Mouse (Mus musculus) urinary bladder, postnatal 14 days (tissue): Measurements from ENCODE around the gene Gfra1.

Experiments used
- DNase-seq: peaks from one replicate; pipeline ENCODE4 v3.0.0; 2021; ENCODE audit warnings: low spot score

Gfra1 gene

GRCm38 (mm10) chr19:58391796-58392195, 63.9 kb downstream of the Gfra1 start:
- no peak for DNase-seq

- no peak for DNase-seq
Observed at GRCm38 (mm10) chr19:58389466-58389865, 66.2 kb downstream of the Gfra1 start.

GRCm38 (mm10) chr19:58388851-58389447, 66.8 kb downstream of the Gfra1 start:
- no peak for DNase-seq

GRCm38 (mm10) chr19:58383273-58383672, 72.4 kb downstream of the Gfra1 start:
- no peak for DNase-seq

GRCm38 (mm10) chr19:58382535-58382934, 73.2 kb downstream of the Gfra1 start:
- DNase-seq: no peak

GRCm38 (mm10) chr19:58377969-58378368, 77.7 kb downstream of the Gfra1 start:
- DNase-seq: no peak

GRCm38 (mm10) chr19:58376675-58377102, 79.0 kb downstream of the Gfra1 start:
- DNase-seq: no peak

- DNase-seq: no peak
Observed at GRCm38 (mm10) chr19:58374648-58375047, 81.1 kb downstream of the Gfra1 start.

- DNase-seq: no peak
Observed at GRCm38 (mm10) chr19:58374155-58374554, 81.6 kb downstream of the Gfra1 start.

- DNase-seq: no peak
Observed at GRCm38 (mm10) chr19:58368513-58368912, 87.2 kb downstream of the Gfra1 start.

GRCm38 (mm10) chr19:58364688-58365087, 91.0 kb downstream of the Gfra1 start:
- DNase-seq: no peak

GRCm38 (mm10) chr19:58360982-58361381, 94.7 kb downstream of the Gfra1 start:
- DNase-seq: no peak

- no peak for DNase-seq
Observed at GRCm38 (mm10) chr19:58358063-58358462, 97.6 kb downstream of the Gfra1 start.

- no peak for DNase-seq
Observed at GRCm38 (mm10) chr19:58353953-58354352, 101.8 kb downstream of the Gfra1 start.

- DNase-seq: no peak
Observed at GRCm38 (mm10) chr19:58353260-58353870, 102.3 kb downstream of the Gfra1 start.

- DNase-seq: no peak
Observed at GRCm38 (mm10) chr19:58349890-58350408, 105.8 kb downstream of the Gfra1 start.

- no peak for DNase-seq
Observed at GRCm38 (mm10) chr19:58345137-58345536, 110.6 kb downstream of the Gfra1 start.

- no peak for DNase-seq
Observed at GRCm38 (mm10) chr19:58341351-58341750, 114.4 kb downstream of the Gfra1 start.

GRCm38 (mm10) chr19:58340221-58340620, 115.5 kb downstream of the Gfra1 start:
- no peak for DNase-seq

- no peak for DNase-seq
Observed at GRCm38 (mm10) chr19:58336802-58337201, 118.9 kb downstream of the Gfra1 start.

GRCm38 (mm10) chr19:58335585-58336530, 119.9 kb downstream of the Gfra1 start:
- no peak for DNase-seq

- no peak for DNase-seq
Observed at GRCm38 (mm10) chr19:58329305-58329704, 126.4 kb downstream of the Gfra1 start.

- DNase-seq: no peak
Observed at GRCm38 (mm10) chr19:58328014-58328413, 127.7 kb downstream of the Gfra1 start.
